Mouse (Mus musculus): Measurements from ENCODE around the gene Tagln3. TPM values are rescaled to one million over a fixed set of nuclear protein-coding genes. Genes with fewer than 3 reads are reported as not detected.

The Tagln3 gene
- polyA plus RNA-seq (2017; shearing (Covaris generic)): 0.23 TPM

GRCm38 (mm10) chr16:45724061-45724741 lies at the start of gene Tagln3:
Gene Tagln3 (minus strand): TSS chr16:45724608.

DNA sequence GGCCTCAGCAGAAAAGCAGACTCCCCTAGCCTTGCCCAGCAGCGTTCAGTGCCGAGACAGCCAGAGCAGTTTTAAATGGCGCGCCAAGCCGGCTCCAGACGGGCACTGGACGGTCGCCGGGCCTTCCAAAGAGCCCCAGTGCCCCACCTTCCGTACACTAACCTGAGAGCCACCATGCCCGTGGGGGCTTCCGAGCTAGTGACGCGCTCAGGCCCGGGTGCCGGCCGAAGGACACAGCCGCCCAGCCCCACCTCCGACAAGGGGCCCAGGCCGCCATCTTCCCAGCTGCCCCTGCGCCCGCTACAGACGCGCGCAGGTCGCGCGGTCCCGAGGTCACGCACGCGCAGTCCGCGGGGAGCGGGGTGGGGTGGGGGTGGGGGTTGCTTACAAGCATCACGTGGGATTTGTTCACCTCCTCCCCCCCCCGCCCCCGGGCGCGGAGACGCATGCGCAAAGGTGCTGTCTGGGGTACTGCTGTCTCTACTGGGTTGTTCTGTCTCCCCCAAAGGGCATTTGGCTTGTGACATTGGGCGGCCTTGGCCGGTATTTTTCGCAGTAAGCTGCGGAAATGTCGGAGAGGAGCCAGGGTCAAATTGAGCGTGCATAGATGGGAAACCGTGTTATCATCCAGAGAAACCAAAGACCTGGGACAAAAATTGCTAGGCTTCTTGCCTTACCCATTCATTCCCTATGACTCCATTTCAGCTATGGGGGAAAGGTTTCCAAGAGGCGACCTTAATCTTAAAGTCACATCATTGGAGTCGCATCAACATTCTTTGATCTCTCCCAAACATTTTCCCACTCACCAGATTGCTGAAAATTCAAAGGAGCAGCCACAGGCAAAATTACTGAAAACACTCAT lies 18.4 kb upstream of the Tagln3 start, which contains the start of gene Abhd10:
Gene Abhd10 (minus strand): TSS at position 341 of the 862 bp plus-strand sequence.

DNA sequence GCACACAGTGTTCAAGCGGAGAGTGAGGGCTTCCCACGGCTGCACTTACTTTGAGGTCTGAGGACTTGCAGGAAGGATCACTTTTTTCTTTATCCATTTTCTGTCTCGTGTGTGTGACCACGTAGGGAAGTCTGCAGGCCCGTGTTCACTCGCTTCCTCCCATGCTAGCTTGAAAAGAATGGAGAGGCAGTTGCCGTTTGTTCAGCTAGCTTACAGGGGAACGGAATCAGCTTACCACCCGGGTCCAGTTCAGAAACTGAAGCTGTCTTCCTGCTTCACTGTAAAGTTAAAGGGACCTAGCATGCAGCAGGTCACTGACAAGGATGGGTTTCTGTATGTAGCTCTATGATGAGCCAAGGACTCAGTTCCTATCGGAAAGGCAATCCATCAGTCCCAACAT lies 30.9 kb downstream of the Tagln3 start, which contains the start of gene Tmprss7:
Gene Tmprss7 (minus strand): TSS at position 101 of the 400 bp plus-strand sequence.

Other genes starting within 250 kb of the Tagln3 start
- gene Gm609, start 231.6 kb downstream of the Tagln3 start, polyA plus RNA-seq (2017; shearing (Covaris generic)): 0.12 TPM
- gene Gm17783, start 192.6 kb downstream of the Tagln3 start, polyA plus RNA-seq (2017; shearing (Covaris generic)): not detected
- not detected for gene Slc9c1, start 189.3 kb downstream of the Tagln3 start, polyA plus RNA-seq (2017; shearing (Covaris generic))
- not detected for gene Gcsam, start 114.2 kb downstream of the Tagln3 start, polyA plus RNA-seq (2017; shearing (Covaris generic))
- gene BC016579, start 70.5 kb downstream of the Tagln3 start, polyA plus RNA-seq (2017; shearing (Covaris generic)): not detected
- not detected for gene Tmprss7, start 30.9 kb downstream of the Tagln3 start, polyA plus RNA-seq (2017; shearing (Covaris generic))
- gene Abhd10, start 18.3 kb upstream of the Tagln3 start, polyA plus RNA-seq (2017; shearing (Covaris generic)): 32.9 TPM
- 0.43 TPM for gene Phldb2, start 229.0 kb upstream of the Tagln3 start, polyA plus RNA-seq (2017; shearing (Covaris generic))